20 mouse cellular contexts compared by ENCODE assay signal in the genomic region with DNA sequence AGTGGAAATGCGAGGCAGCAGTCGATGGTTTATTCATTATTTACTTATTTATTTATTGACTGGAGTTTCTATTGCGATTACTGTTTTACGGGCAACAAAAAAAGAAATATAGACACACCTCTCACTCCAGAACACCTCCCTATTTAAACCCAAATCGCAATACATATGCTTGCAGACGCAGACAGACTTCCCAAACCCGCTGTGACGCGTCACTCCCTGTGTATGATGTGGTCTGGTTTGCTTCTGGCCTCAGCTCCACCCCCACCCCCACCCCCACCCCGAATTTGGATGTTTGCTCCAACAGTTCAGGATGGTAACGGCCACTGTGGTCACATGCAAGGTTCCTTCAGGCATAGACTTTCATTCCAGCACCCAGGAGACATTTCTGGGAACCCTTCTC. TPM values are rescaled to one million over a fixed set of nuclear protein-coding genes. Genes with fewer than 3 reads are reported as not detected.
DNase-seq lines count a peak whose midpoint lies in the region; ATAC-seq lines count a peak whose summit lies in the region.
"Had no signal": no experiment of that assay in that cellular context is flagged by ENCODE, and none has a peak within 500 bp of the region (broad histone marks: within the 10 kb centered on the region; RNA-seq: fewer than 3 reads in every experiment).

No protein-coding gene starts in this region.

- no peak overlapping the region for H3K4me2 ChIP-seq in hindbrain, embryonic 13.5 days
- H3K4me2 ChIP-seq in hindbrain, embryonic 11.5 days (replicated peaks; ENCODE audit: low read depth, low read length), result no peak overlapping the region
- no peak overlapping the region for H3K4me2 ChIP-seq in midbrain, embryonic 14.5 days (ENCODE audit: low read length)
- H3K4me2 ChIP-seq: forebrain, embryonic 15.5 days; hindbrain, embryonic 15.5 days; limb, embryonic 13.5 days; liver, embryonic 15.5 days had no signal

- DNase-seq in hindbrain, embryonic 11.5 days (ENCODE audit: low spot score), result no peak
- DNase-seq in thymus, postnatal 0 days (ENCODE audit: low spot score), result peak; percentile 25
- no peak for DNase-seq in thymus, adult 18-20 months
- no peak for DNase-seq in midbrain, embryonic 14.5 days
- peak; percentile 21 to 25 for DNase-seq in thymus, postnatal 36 days
- DNase-seq in spleen, adult 12 weeks (ENCODE audit: low spot score), result no peak
- no peak for DNase-seq in urinary bladder, postnatal 14 days (ENCODE audit: low spot score)
- DNase-seq: adrenal gland, adult 8-10 months; B cell, adult 2 months; cerebellum, adult 9-10 months; heart, postnatal 10 days; kidney, adult 11 months had no signal

- 54% methylated on average over 11 of the region's 11 CpGs for WGBS in hindbrain, embryonic 13.5 days
- 68% methylated on average over 11 of the region's 11 CpGs for WGBS in hindbrain, embryonic 11.5 days
- 49% methylated on average over 11 of the region's 11 CpGs for WGBS in midbrain, embryonic 14.5 days

- H3K27me3 ChIP-seq in hindbrain, embryonic 13.5 days, result peaks cover 4% of the 10 kb centered on the region; the same call in 1 of the 2 replicates
- H3K27me3 ChIP-seq in hindbrain, embryonic 11.5 days (ENCODE audit: control insufficient read depth, insufficient read depth, low read length), result no peaks in the 10 kb centered on the region
- no peaks in the 10 kb centered on the region for H3K27me3 ChIP-seq in midbrain, embryonic 14.5 days (ENCODE audit: control insufficient read depth, insufficient read depth, low read length)
- H3K27me3 ChIP-seq: forebrain, embryonic 15.5 days; hindbrain, embryonic 15.5 days; limb, embryonic 13.5 days had no signal

- H3K36me3 ChIP-seq in hindbrain, embryonic 13.5 days, result no peaks in the 10 kb centered on the region
- no peaks in the 10 kb centered on the region for H3K36me3 ChIP-seq in hindbrain, embryonic 11.5 days (ENCODE audit: control insufficient read depth, insufficient read depth, low read length)
- no peaks in the 10 kb centered on the region for H3K36me3 ChIP-seq in midbrain, embryonic 14.5 days (ENCODE audit: control insufficient read depth, insufficient read depth, low read length)
- H3K36me3 ChIP-seq: embryonic facial prominence, embryonic 10.5 days; forebrain, embryonic 15.5 days; heart, embryonic 10.5 days; hindbrain, embryonic 15.5 days; limb, embryonic 13.5 days; liver, embryonic 15.5 days had no signal

- peak overlapping the region; percentile 56; the same call in 1 of the 2 replicates for H3K27ac ChIP-seq in hindbrain, embryonic 13.5 days
- H3K27ac ChIP-seq in hindbrain, embryonic 11.5 days (ENCODE audit: low read depth, low read length), result no peak overlapping the region
- H3K27ac ChIP-seq in midbrain, embryonic 14.5 days (replicated peaks; ENCODE audit: low read depth, low read length), result peak overlapping the region; percentile 50
- H3K27ac ChIP-seq: embryonic facial prominence, embryonic 10.5 days; heart, embryonic 10.5 days; hindbrain, embryonic 15.5 days; kidney, postnatal 0 days; limb, embryonic 13.5 days; liver, embryonic 15.5 days had no signal

- no peak overlapping the region for H3K4me3 ChIP-seq in hindbrain, embryonic 13.5 days
- H3K4me3 ChIP-seq in hindbrain, embryonic 11.5 days (ENCODE audit: low read depth, low read length), result no peak overlapping the region
- no peak overlapping the region for H3K4me3 ChIP-seq in midbrain, embryonic 14.5 days (replicated peaks; ENCODE audit: low read depth, low read length)
- H3K4me3 ChIP-seq: embryonic facial prominence, embryonic 10.5 days; forebrain, embryonic 15.5 days; heart, embryonic 10.5 days; hindbrain, embryonic 15.5 days; limb, embryonic 13.5 days; liver, embryonic 15.5 days had no signal

- H3K9ac ChIP-seq in hindbrain, embryonic 13.5 days, result no peak overlapping the region
- H3K9ac ChIP-seq in hindbrain, embryonic 11.5 days (ENCODE audit: low read depth, low read length), result no peak overlapping the region
- H3K9ac ChIP-seq in midbrain, embryonic 14.5 days (replicated peaks; ENCODE audit: low read length), result no peak overlapping the region
- H3K9ac ChIP-seq: forebrain, embryonic 15.5 days; hindbrain, embryonic 15.5 days; limb, embryonic 13.5 days; liver, embryonic 15.5 days had no signal

- no peak for ATAC-seq in hindbrain, embryonic 13.5 days (ENCODE audit: low FRiP score)
- ATAC-seq in hindbrain, embryonic 11.5 days (ENCODE audit: low FRiP score), result no peak
- ATAC-seq in midbrain, embryonic 14.5 days (ENCODE audit: low FRiP score, low TSS enrichment), result no peak
- ATAC-seq: forebrain, embryonic 15.5 days had no signal

- H3K9me3 ChIP-seq in hindbrain, embryonic 13.5 days, result no peaks in the 10 kb centered on the region
- no peaks in the 10 kb centered on the region for H3K9me3 ChIP-seq in hindbrain, embryonic 11.5 days (ENCODE audit: control insufficient read depth, low read length)
- no peaks in the 10 kb centered on the region for H3K9me3 ChIP-seq in midbrain, embryonic 14.5 days (ENCODE audit: control insufficient read depth, low read length)
- H3K9me3 ChIP-seq: embryonic facial prominence, embryonic 10.5 days; forebrain, embryonic 15.5 days; heart, embryonic 10.5 days; hindbrain, embryonic 15.5 days; limb, embryonic 13.5 days; liver, embryonic 15.5 days had no signal

- peaks cover 27% of the 10 kb centered on the region for H3K4me1 ChIP-seq in hindbrain, embryonic 13.5 days (replicated peaks)
- no peaks in the 10 kb centered on the region for H3K4me1 ChIP-seq in hindbrain, embryonic 11.5 days (replicated peaks; ENCODE audit: control insufficient read depth, insufficient read depth, low read length)
- peaks cover 22% of the 10 kb centered on the region for H3K4me1 ChIP-seq in midbrain, embryonic 14.5 days (ENCODE audit: control insufficient read depth, insufficient read depth, low read length)
- H3K4me1 ChIP-seq: liver, embryonic 15.5 days had no signal

RNA-seq across cellular contexts. Expression of a gene that starts 15.3 kb away (rescaled TPM):
- 24.9 and 27.3 TPM in 2 replicates for polyA plus RNA-seq in hindbrain, embryonic 13.5 days (2015; fragmentation: Nextera tagmentation; extraction: Ambion mirVana)
- polyA plus RNA-seq in hindbrain, embryonic 11.5 days (2014; fragmentation: Nextera tagmentation; extraction: Ambion mirVana), result 17.0 and 20.6 TPM in 2 replicates
- polyA plus RNA-seq in thymus, postnatal 0 days (2015; fragmentation: Nextera tagmentation; extraction: Ambion mirVana), result 13.2 and 18.7 TPM in 2 replicates
- 34.0 and 35.1 TPM in 2 replicates for polyA plus RNA-seq in midbrain, embryonic 14.5 days (2014; fragmentation: Nextera tagmentation; extraction: Ambion mirVana)

Comparison
In these comparisons a context has a peak if more than half of its experiments do, and no peak if none do; other contexts are left out.
1. DNase-seq: peak in thymus, postnatal 0 days (single experiment) and thymus, postnatal 36 days (2 of 2); none in hindbrain, embryonic 11.5 days (single experiment), thymus, adult 18-20 months (0 of 2), midbrain, embryonic 14.5 days (single experiment), spleen, adult 12 weeks (single experiment) and urinary bladder, postnatal 14 days (single experiment).